Mouse (Mus musculus): Measurements from ENCODE around the gene Pi4k2a. TPM values are rescaled to one million over a fixed set of nuclear protein-coding genes. Genes with fewer than 3 reads are reported as not detected.

Gene Pi4k2a
- polyA plus RNA-seq (2014; fragmentation: Nextera tagmentation; extraction: Ambion mirVana): 26.0 and 37.8 TPM in 2 replicates

GRCm38 (mm10) chr19:42089748-42090595, at the start of gene Pi4k2a:
TSS of gene Pi4k2a (plus strand) at chr19:42090470.
- peaks cover 6% of the 10 kb centered on the region; the same call in 1 of the 2 replicates for H3K36me3 ChIP-seq (ENCODE audit: control insufficient read depth, insufficient read depth, low read length)
- WGBS: 1% methylated on average over 46 of the region's 55 CpGs
- peak within 1 kb of the TSS; percentile 60 for H3K4me2 ChIP-seq (replicated peaks; ENCODE audit: low read depth, low read length)
- H3K27me3 ChIP-seq (ENCODE audit: control insufficient read depth, insufficient read depth, low read length): no peaks in the 10 kb centered on the region
- H3K9ac ChIP-seq (ENCODE audit: low read depth, low read length): peak within 1 kb of the TSS; percentile 88
- peak within 1 kb of the TSS; percentile 85 for H3K27ac ChIP-seq (ENCODE audit: low read depth, low read length)
- H3K4me1 ChIP-seq (ENCODE audit: control insufficient read depth, insufficient read depth, low read length): peaks cover 17% of the 10 kb centered on the region
- H3K9me3 ChIP-seq (ENCODE audit: control insufficient read depth, low read length): no peaks in the 10 kb centered on the region
- peak within 1 kb of the TSS; percentile 91 for H3K4me3 ChIP-seq (ENCODE audit: low read length)
- ATAC-seq (ENCODE audit: low FRiP score, low TSS enrichment): peak; percentile 98

GRCm38 (mm10) chr19:42043988-42044387, 46.3 kb upstream of the Pi4k2a start:
- WGBS: 96% methylated on average over 6 of the region's 6 CpGs
- no peaks in the 10 kb centered on the region for H3K27me3 ChIP-seq (ENCODE audit: control insufficient read depth, insufficient read depth, low read length)

GRCm38 (mm10) chr19:42045269-42046102, 44.8 kb upstream of the Pi4k2a start, which contains the start of gene Hoga1:
TSS of gene Hoga1 (plus strand) at chr19:42045610.
- peak within 1 kb of the TSS; percentile 34; the same call in 1 of the 2 replicates for H3K9ac ChIP-seq (ENCODE audit: low read depth, low read length)

More at GRCm38 (mm10) chr19:42043988-42044387, 46.3 kb upstream of the Pi4k2a start:
- Histone ChIP-seq H3K4me2 (replicated peaks; ENCODE audit: low read depth, low read length) (no peak overlapping the region), H3K4me1 (ENCODE audit: control insufficient read depth, insufficient read depth, low read length) (no peaks in the 10 kb centered on the region), H3K27ac (ENCODE audit: low read depth, low read length) (no peak overlapping the region), H3K36me3 (ENCODE audit: control insufficient read depth, insufficient read depth, low read length) (no peaks in the 10 kb centered on the region), H3K4me3 (ENCODE audit: low read length) (no peak overlapping the region), H3K9me3 (ENCODE audit: control insufficient read depth, low read length) (no peaks in the 10 kb centered on the region), H3K9ac (ENCODE audit: low read depth, low read length) (no peak overlapping the region)
- ATAC-seq (ENCODE audit: low FRiP score, low TSS enrichment): no peak

GRCm38 (mm10) chr19:42050251-42050650, 40.0 kb upstream of the Pi4k2a start:
- Histone ChIP-seq H3K9ac (ENCODE audit: low read depth, low read length) (no peak overlapping the region), H3K4me1 (ENCODE audit: control insufficient read depth, insufficient read depth, low read length) (no peaks in the 10 kb centered on the region), H3K27me3 (ENCODE audit: control insufficient read depth, insufficient read depth, low read length) (no peaks in the 10 kb centered on the region), H3K27ac (ENCODE audit: low read depth, low read length) (no peak overlapping the region), H3K36me3 (ENCODE audit: control insufficient read depth, insufficient read depth, low read length) (no peaks in the 10 kb centered on the region), H3K4me3 (ENCODE audit: low read length) (no peak overlapping the region), H3K9me3 (ENCODE audit: control insufficient read depth, low read length) (no peaks in the 10 kb centered on the region), H3K4me2 (replicated peaks; ENCODE audit: low read depth, low read length) (no peak overlapping the region)
- 88% methylated on average over 1 of the region's 1 CpGs for WGBS
- no peak for ATAC-seq (ENCODE audit: low FRiP score, low TSS enrichment)

More at GRCm38 (mm10) chr19:42045269-42046102, 44.8 kb upstream of the Pi4k2a start, which contains the start of gene Hoga1:
- no peaks in the 10 kb centered on the region for H3K36me3 ChIP-seq (ENCODE audit: control insufficient read depth, insufficient read depth, low read length)
- H3K9me3 ChIP-seq (ENCODE audit: control insufficient read depth, low read length): no peaks in the 10 kb centered on the region
- H3K4me1 ChIP-seq (ENCODE audit: control insufficient read depth, insufficient read depth, low read length): no peaks in the 10 kb centered on the region
- peak within 1 kb of the TSS; percentile 56 for H3K4me2 ChIP-seq (replicated peaks; ENCODE audit: low read depth, low read length)
- peak within 1 kb of the TSS; percentile 67 for H3K27ac ChIP-seq (ENCODE audit: low read depth, low read length)
- peak; percentile 95 for ATAC-seq (ENCODE audit: low FRiP score, low TSS enrichment)
- H3K4me3 ChIP-seq (ENCODE audit: low read length): peak within 1 kb of the TSS; percentile 35
- H3K27me3 ChIP-seq (ENCODE audit: control insufficient read depth, insufficient read depth, low read length): no peaks in the 10 kb centered on the region
- 17% methylated on average over 23 of the region's 23 CpGs for WGBS

GRCm38 (mm10) chr19:42051351-42051750, 38.9 kb upstream of the Pi4k2a start:
- no peak overlapping the region for H3K9ac ChIP-seq (ENCODE audit: low read depth, low read length)
- WGBS: 85% methylated on average over 3 of the region's 3 CpGs
- no peaks in the 10 kb centered on the region for H3K36me3 ChIP-seq (ENCODE audit: control insufficient read depth, insufficient read depth, low read length)
- H3K9me3 ChIP-seq (ENCODE audit: control insufficient read depth, low read length): no peaks in the 10 kb centered on the region
- no peaks in the 10 kb centered on the region for H3K4me1 ChIP-seq (ENCODE audit: control insufficient read depth, insufficient read depth, low read length)
- no peaks in the 10 kb centered on the region for H3K27me3 ChIP-seq (ENCODE audit: control insufficient read depth, insufficient read depth, low read length)
- no peak overlapping the region for H3K4me3 ChIP-seq (ENCODE audit: low read length)
- no peak for ATAC-seq (ENCODE audit: low FRiP score, low TSS enrichment)
- no peak overlapping the region for H3K4me2 ChIP-seq (replicated peaks; ENCODE audit: low read depth, low read length)
- H3K27ac ChIP-seq (ENCODE audit: low read depth, low read length): no peak overlapping the region

GRCm38 (mm10) chr19:42051948-42052347, 38.3 kb upstream of the Pi4k2a start, which contains the start of gene 4933411K16Rik:
TSS of gene 4933411K16Rik (plus strand) at chr19:42052248.
- Histone ChIP-seq H3K27me3 (ENCODE audit: control insufficient read depth, insufficient read depth, low read length) (no peaks in the 10 kb centered on the region), H3K9me3 (ENCODE audit: control insufficient read depth, low read length) (no peaks in the 10 kb centered on the region), H3K36me3 (ENCODE audit: control insufficient read depth, insufficient read depth, low read length) (no peaks in the 10 kb centered on the region), H3K27ac (ENCODE audit: low read depth, low read length) (no peak within 1 kb of the TSS), H3K4me3 (ENCODE audit: low read length) (no peak within 1 kb of the TSS), H3K9ac (ENCODE audit: low read depth, low read length) (no peak within 1 kb of the TSS), H3K4me2 (replicated peaks; ENCODE audit: low read depth, low read length) (no peak within 1 kb of the TSS), H3K4me1 (ENCODE audit: control insufficient read depth, insufficient read depth, low read length) (no peaks in the 10 kb centered on the region)
- ATAC-seq (ENCODE audit: low FRiP score, low TSS enrichment): no peak
- 67% methylated on average over 4 of the region's 4 CpGs for WGBS

GRCm38 (mm10) chr19:42054255-42054654, 36.0 kb upstream of the Pi4k2a start:
- Histone ChIP-seq H3K9me3 (ENCODE audit: control insufficient read depth, low read length) (no peaks in the 10 kb centered on the region), H3K4me3 (ENCODE audit: low read length) (no peak overlapping the region), H3K36me3 (ENCODE audit: control insufficient read depth, insufficient read depth, low read length) (no peaks in the 10 kb centered on the region), H3K9ac (ENCODE audit: low read depth, low read length) (no peak overlapping the region), H3K4me2 (replicated peaks; ENCODE audit: low read depth, low read length) (no peak overlapping the region), H3K4me1 (ENCODE audit: control insufficient read depth, insufficient read depth, low read length) (no peaks in the 10 kb centered on the region), H3K27me3 (ENCODE audit: control insufficient read depth, insufficient read depth, low read length) (no peaks in the 10 kb centered on the region), H3K27ac (ENCODE audit: low read depth, low read length) (no peak overlapping the region)
- 59% methylated on average over 6 of the region's 6 CpGs for WGBS
- ATAC-seq (ENCODE audit: low FRiP score, low TSS enrichment): no peak

- Histone ChIP-seq H3K4me1 (ENCODE audit: control insufficient read depth, insufficient read depth, low read length) (no peaks in the 10 kb centered on the region), H3K9me3 (ENCODE audit: control insufficient read depth, low read length) (no peaks in the 10 kb centered on the region), H3K36me3 (ENCODE audit: control insufficient read depth, insufficient read depth, low read length) (no peaks in the 10 kb centered on the region), H3K9ac (ENCODE audit: low read depth, low read length) (no peak overlapping the region), H3K4me2 (replicated peaks; ENCODE audit: low read depth, low read length) (no peak overlapping the region), H3K27ac (ENCODE audit: low read depth, low read length) (no peak overlapping the region), H3K27me3 (ENCODE audit: control insufficient read depth, insufficient read depth, low read length) (no peaks in the 10 kb centered on the region), H3K4me3 (ENCODE audit: low read length) (no peak overlapping the region)
- ATAC-seq (ENCODE audit: low FRiP score, low TSS enrichment): no peak
- WGBS: 71% methylated on average over 2 of the region's 2 CpGs
Observed at GRCm38 (mm10) chr19:42055881-42056280, 34.4 kb upstream of the Pi4k2a start.
